Mouse (Mus musculus) hindlimb bud, embryonic 11.5 days (tissue): ENCODE measurements around the gene AC192777.2.
"Not testable (repeated sequence)": the region's sequence is repeated elsewhere in the genome, so short reads cannot be mapped to it uniquely, and the experiment has no call there.

Source experiments
- DNase-seq: peaks from one replicate; pipeline ENCODE4 v3.0.0-alpha.2; 2012; ENCODE audit warnings: low read depth, low spot score; ENCODE audit errors: extremely low spot score

The AC192777.2 gene

DNA sequence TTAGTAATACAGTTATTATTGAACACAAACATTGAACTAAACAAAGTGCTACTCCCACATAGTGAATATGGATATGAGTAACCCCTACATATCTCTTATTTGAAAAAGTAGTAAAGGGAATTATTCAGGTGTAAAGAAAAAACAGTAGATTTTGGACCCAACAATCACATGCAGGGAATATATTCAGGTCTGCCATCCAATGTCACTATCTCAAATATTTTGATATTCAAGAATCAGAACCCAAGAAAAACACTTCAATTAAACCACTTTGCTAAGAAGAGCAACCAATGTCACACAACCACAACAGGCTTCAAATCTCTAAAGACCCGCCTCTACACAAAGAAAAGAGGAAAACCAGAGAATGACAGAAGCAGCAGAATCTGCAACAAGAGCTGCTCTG is at the start of gene AC192777.2:
Gene AC192777.2 (plus strand): TSS at position 301 of the 400 bp plus-strand sequence.
- DNase-seq, result not testable (repeated sequence)

GRCm38 (mm10) chr17:40116172-40116571 is 20.9 kb downstream of the AC192777.2 start:
- not testable (repeated sequence) for DNase-seq

DNA sequence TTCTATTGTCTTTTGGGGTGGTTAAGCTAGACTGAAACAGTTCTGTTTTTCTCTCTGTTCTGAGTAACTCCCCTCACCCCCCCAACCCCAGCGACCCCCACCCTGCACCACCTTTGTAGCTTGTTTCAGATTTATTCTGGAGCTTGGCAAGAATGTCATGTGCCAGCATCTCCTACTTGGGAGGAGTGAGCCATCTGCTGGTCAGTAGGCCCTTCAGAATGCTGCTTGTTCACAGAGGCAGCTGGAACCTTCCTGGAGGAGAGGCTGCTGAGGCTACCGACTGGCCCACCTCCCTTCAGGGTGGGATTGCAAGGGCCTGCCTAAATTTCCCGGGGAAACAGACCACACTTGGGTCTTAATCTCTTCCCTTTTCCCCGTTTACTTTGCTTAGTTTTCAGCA is 21.6 kb downstream of the AC192777.2 start:
- DNase-seq, result not testable (repeated sequence)
